Mouse (Mus musculus) intestine, embryonic 14.5 days (tissue): Measurements from ENCODE around the gene Dohh. TPM values are rescaled to one million over a fixed set of nuclear protein-coding genes. Genes with fewer than 3 reads are reported as not detected.
A peak's percentile ranks its signal among the peaks of the same experiment; 100 is the strongest.

Experiments used
- ATAC-seq: fragments of 200-750 bp; cut with Nextera tagmentation; replicated peaks from 2 replicates; pipeline ENCODE4 v1.8.0; 2017; ENCODE audit warnings: low read depth, moderate number of reproducible peaks, moderate TSS enrichment, moderate library complexity; ENCODE audit not compliant: low FRiP score, low TSS enrichment
- DNase-seq: peaks from one replicate; pipeline ENCODE4 v3.0.0-alpha.2; 2018; ENCODE audit warnings: low spot score
- H3K27ac ChIP-seq: fragments of 300-500 bp; sonication (generic); 2 replicates; pipeline ENCODE4 v1.5.1; 2014; ENCODE audit warnings: low read depth, mild to moderate bottlenecking, control low read depth
- H3K27me3 ChIP-seq: fragments of 300-500 bp; sonication (generic); replicated peaks from 2 replicates; pipeline ENCODE4 v1.6.1; 2014; ENCODE audit warnings: low read length, control low read depth; ENCODE audit not compliant: control insufficient read depth, insufficient read depth
- H3K36me3 ChIP-seq: fragments of 300-500 bp; sonication (generic); 2 replicates; pipeline ENCODE4 v1.6.1; 2014; ENCODE audit warnings: low read length, control low read depth; ENCODE audit not compliant: control insufficient read depth, insufficient read depth
- H3K4me1 ChIP-seq: fragments of 300-500 bp; sonication (generic); replicated peaks from 2 replicates; pipeline ENCODE4 v1.6.1; 2014; ENCODE audit warnings: low read length, control low read depth, mixed read lengths; ENCODE audit not compliant: control insufficient read depth, insufficient read depth
- H3K4me2 ChIP-seq: fragments of 300-500 bp; sonication (generic); 2 replicates; pipeline ENCODE4 v1.6.1; 2014; ENCODE audit warnings: low read length
- H3K4me3 ChIP-seq: fragments of 300-500 bp; sonication (generic); 2 replicates; pipeline ENCODE4 v1.5.1; 2014; ENCODE audit warnings: low read depth, low read length, control low read depth, mixed read lengths
- H3K9ac ChIP-seq: fragments of 300-500 bp; sonication (generic); 2 replicates; pipeline ENCODE4 v1.6.1; 2014; ENCODE audit warnings: mild to moderate bottlenecking, low read length
- H3K9me3 ChIP-seq: fragments of 300-500 bp; sonication (generic); 2 replicates; pipeline ENCODE4 v1.6.1; 2016; ENCODE audit warnings: low read length, control low read depth; ENCODE audit not compliant: control insufficient read depth
- WGBS: fragments of 180-500 bp; shearing (Covaris S2); extraction: QIAGEN DNeasy Blood & Tissue Kit; methylation state at CpG from one replicate; pipeline ENCODE4 v1.1.7; 2014; 5-methylcytosine and 5-hydroxymethylcytosine counted together
- polyA plus RNA-seq: library from polyadenylated mRNA; unstranded; fragments of >200 nt; fragmentation: Nextera tagmentation; extraction: Ambion mirVana; gene quantifications from 2 replicates; pipeline ENCODE4 v1.2.1, GENCODE M21; 2014

The Dohh gene
- polyA plus RNA-seq, 1 experiment from 2014 or later, result 70.7 TPM

DNA sequence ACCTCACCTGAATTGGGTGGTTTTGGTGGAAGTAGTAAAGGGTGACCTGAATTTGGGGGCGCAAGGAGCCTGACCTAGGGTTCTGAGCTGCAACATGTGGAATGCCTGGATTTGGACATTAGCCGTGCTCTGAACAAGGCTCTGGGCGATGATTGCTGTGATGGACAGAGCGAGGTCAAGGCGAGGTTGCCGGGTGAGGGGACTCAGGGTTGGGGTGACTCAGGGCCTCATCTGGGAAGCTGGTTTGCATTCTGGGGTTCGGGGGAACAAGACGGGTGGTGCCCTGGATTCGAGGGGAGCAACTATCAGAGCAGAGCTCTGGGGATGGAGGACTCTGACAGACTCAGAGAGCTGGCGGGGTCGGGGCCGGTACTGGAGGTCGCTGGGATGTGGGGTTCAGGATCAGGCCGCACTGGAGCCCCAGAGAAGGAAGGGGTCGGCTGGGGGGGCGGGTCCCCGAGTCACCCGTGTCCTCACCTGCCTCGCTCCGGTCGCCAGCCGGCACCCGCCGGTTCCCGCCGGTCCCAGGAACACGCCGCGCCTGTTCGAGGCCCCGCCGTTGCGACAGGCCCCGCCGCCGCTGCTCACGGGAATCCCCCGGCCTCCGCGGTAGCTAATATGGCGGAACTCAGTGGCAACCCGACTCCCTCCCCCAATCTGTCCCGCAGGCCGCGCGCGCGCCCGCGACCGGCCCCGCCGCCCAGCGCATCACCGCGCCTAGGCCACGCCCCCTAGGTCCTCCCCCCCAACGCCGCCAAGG, 6.3 kb upstream of the Dohh start, which contains the start of gene Fzr1:
TSS of gene Fzr1 (minus strand) at position 724 of the 760 bp plus-strand sequence.
- no peaks in the 10 kb centered on the region for H3K27me3 ChIP-seq

DNA sequence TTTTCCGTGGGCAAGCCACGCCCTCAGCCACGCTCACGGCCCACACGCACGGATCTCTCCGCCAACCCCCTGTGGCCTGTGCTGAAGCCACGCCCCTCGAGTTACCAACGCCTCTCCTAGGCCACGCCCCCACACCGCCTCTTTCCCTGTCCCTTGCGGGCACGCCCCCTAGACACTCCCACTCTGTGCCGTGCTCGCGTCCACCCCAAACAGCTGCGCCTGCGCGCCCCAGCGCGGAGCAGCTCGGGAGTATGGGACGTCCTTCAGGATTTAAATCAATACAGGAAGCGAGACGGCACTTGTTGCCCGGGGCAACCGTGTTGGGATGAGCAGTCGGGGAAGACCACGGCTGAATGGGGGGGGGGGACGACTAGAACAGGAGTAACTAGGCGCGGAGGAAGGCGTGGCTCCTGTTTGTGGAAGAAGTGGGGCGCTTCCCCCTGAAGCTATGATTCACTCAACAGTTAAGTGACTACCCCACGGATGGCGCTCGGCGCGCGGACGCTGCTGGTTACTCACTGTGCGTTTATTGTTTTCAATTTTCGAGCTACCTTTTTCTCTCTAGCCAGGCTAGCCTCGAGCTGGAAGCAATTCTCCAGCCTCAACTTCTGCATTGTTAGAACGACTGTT, 5.6 kb upstream of the Dohh start:
- Histone ChIP-seq H3K9ac (peak overlapping the region; percentile 85), H3K4me1 (peaks cover 15% of the 10 kb centered on the region), H3K27me3 (no peaks in the 10 kb centered on the region), H3K36me3 (peaks cover 19% of the 10 kb centered on the region), H3K4me2 (peak overlapping the region; percentile 58), H3K27ac (peak overlapping the region; percentile 81), H3K4me3 (peak overlapping the region; percentile 71), H3K9me3 (no peaks in the 10 kb centered on the region)
- under 1% methylated on average over 46 of the region's 46 CpGs for WGBS
- ATAC-seq (peak; percentile 92), DNase-seq (peak; percentile 100)

More for the DNA sequence above, 6.3 kb upstream of the Dohh start, which contains the start of gene Fzr1:
- H3K4me2 ChIP-seq, result peak within 1 kb of the TSS; percentile 86
- ATAC-seq, result peak; percentile 64
- peak within 1 kb of the TSS; percentile 81 for H3K27ac ChIP-seq
- no peaks in the 10 kb centered on the region for H3K9me3 ChIP-seq
- under 1% methylated on average over 56 of the region's 59 CpGs for WGBS
- peak within 1 kb of the TSS; percentile 85 for H3K9ac ChIP-seq
- H3K4me3 ChIP-seq, result peak within 1 kb of the TSS; percentile 71
- peaks cover 26% of the 10 kb centered on the region for H3K36me3 ChIP-seq
- peaks cover 15% of the 10 kb centered on the region for H3K4me1 ChIP-seq
- DNase-seq, result peak; percentile 55

- no peaks in the 10 kb centered on the region for H3K27me3 ChIP-seq
- WGBS, result 56% methylated on average over 3 of the region's 3 CpGs
- DNase-seq (no peak), ATAC-seq (no peak)
- peaks cover 15% of the 10 kb centered on the region for H3K4me1 ChIP-seq
- H3K4me3 ChIP-seq, result peak overlapping the region; percentile 71
- peak overlapping the region; percentile 81 for H3K27ac ChIP-seq
- H3K9ac ChIP-seq, result peak overlapping the region; percentile 53
- H3K9me3 ChIP-seq, result no peaks in the 10 kb centered on the region
- peaks cover 14% of the 10 kb centered on the region for H3K36me3 ChIP-seq
- H3K4me2 ChIP-seq, result peak overlapping the region; percentile 58
These were observed 5.1 kb upstream of the Dohh start for GRCm38 (mm10) chr10:81379183-81379553.

DNA sequence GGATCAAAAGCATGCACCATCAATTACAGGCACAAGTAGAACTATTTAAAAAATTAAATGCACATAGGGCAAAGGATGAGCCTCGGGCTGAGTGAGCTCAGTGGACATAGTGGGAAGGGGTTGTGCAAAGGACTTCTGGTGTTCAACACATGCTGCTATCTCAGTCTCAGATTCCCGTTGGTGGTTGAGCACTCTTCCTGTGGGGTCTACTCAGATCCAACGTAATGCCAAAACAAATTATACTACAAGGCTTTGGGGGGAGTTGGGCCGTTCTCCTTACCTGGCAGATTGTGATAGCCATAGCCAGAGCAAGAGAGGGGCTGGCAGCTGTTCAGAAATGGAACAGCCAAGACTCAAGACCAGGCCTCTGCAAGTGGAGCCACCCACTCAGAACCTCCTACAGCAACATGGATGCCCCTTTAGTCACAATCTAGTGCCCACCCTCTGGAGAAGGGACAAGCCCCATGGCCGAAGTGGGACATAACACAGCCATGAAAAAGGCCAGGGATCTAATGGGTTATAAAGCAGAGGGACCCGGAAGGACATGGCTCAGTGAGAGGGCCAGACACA, 4.3 kb upstream of the Dohh start:
- WGBS, result 86% methylated on average over 6 of the region's 6 CpGs
- no peak overlapping the region for H3K4me3 ChIP-seq
- ATAC-seq, result no peak

GRCm38 (mm10) chr10:81382039-81382438, 2.2 kb upstream of the Dohh start:
- H3K4me3 ChIP-seq, result no peak overlapping the region
- no peak for ATAC-seq
- peaks cover 16% of the 10 kb centered on the region for H3K4me1 ChIP-seq
- peak; percentile 58 for DNase-seq
- no peaks in the 10 kb centered on the region for H3K27me3 ChIP-seq
- H3K9ac ChIP-seq, result no peak overlapping the region
- no peak overlapping the region for H3K27ac ChIP-seq
- H3K4me2 ChIP-seq, result no peak overlapping the region
- H3K36me3 ChIP-seq, result peaks cover 12% of the 10 kb centered on the region
- 68% methylated on average over 5 of the region's 5 CpGs for WGBS
- H3K9me3 ChIP-seq, result no peaks in the 10 kb centered on the region

More for the DNA sequence above, 4.3 kb upstream of the Dohh start:
- no peaks in the 10 kb centered on the region for H3K27me3 ChIP-seq
- H3K4me2 ChIP-seq, result no peak overlapping the region
- no peak overlapping the region for H3K27ac ChIP-seq
- peaks cover 8% of the 10 kb centered on the region for H3K36me3 ChIP-seq
- no peaks in the 10 kb centered on the region for H3K9me3 ChIP-seq
- peaks cover 16% of the 10 kb centered on the region for H3K4me1 ChIP-seq
- H3K9ac ChIP-seq, result no peak overlapping the region
- DNase-seq, result no peak

GRCm38 (mm10) chr10:81384605-81384982, 366 bp downstream of the Dohh start:
- no peaks in the 10 kb centered on the region for H3K9me3 ChIP-seq
- peak overlapping the region; percentile 96 for H3K4me2 ChIP-seq
- peak overlapping the region; percentile 85 for H3K27ac ChIP-seq
- H3K36me3 ChIP-seq, result peaks cover 32% of the 10 kb centered on the region
- peak; percentile 12; the same call in 1 of the 2 replicates for ATAC-seq
- WGBS, result under 1% methylated on average over 19 of the region's 19 CpGs
- no peaks in the 10 kb centered on the region for H3K27me3 ChIP-seq
- H3K9ac ChIP-seq, result peak overlapping the region; percentile 87
- peaks cover 14% of the 10 kb centered on the region for H3K4me1 ChIP-seq
- peak overlapping the region; percentile 97 for H3K4me3 ChIP-seq
- DNase-seq, result no peak

GRCm38 (mm10) chr10:81385603-81386306, 1.5 kb downstream of the Dohh start:
- DNase-seq (no peak), ATAC-seq (no peak)
- peak overlapping the region; percentile 96 for H3K4me2 ChIP-seq
- 0 out of 2 replicates have a peak overlapping the region, but pooled peaks have one; percentile 87 for H3K9ac ChIP-seq
- H3K36me3 ChIP-seq, result peaks cover 32% of the 10 kb centered on the region
- no peaks in the 10 kb centered on the region for H3K27me3 ChIP-seq
- WGBS, result 70% methylated on average over 22 of the region's 22 CpGs
- no peak overlapping the region for H3K27ac ChIP-seq
- peaks cover 14% of the 10 kb centered on the region for H3K4me1 ChIP-seq
- H3K4me3 ChIP-seq, result 0 out of 2 replicates have a peak overlapping the region, but pooled peaks have one; percentile 97
- H3K9me3 ChIP-seq, result no peaks in the 10 kb centered on the region

DNA sequence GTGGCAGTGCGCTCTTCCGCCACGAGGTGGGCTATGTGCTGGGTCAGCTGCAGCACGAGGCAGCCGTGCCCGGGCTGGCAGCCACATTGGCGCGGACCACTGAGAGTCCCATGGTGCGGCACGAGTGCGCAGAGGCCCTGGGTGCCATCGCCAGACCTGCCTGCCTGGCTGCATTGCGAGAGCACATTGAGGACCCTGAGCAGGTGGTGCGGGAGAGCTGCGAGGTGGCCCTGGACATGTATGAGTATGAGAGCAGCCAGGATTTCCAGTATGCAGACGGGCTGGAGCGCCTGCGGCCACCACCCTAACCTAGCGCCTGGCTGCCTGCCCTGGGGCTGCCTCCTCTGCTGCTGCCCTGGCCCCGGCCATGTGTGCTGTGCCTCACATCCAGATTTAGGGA, 3.5 kb downstream of the Dohh start:
- H3K36me3 ChIP-seq, result peaks cover 32% of the 10 kb centered on the region
- H3K4me1 ChIP-seq, result peaks cover 18% of the 10 kb centered on the region
- no peaks in the 10 kb centered on the region for H3K27me3 ChIP-seq
- H3K27ac ChIP-seq, result no peak overlapping the region
- no peaks in the 10 kb centered on the region for H3K9me3 ChIP-seq
- no peak overlapping the region for H3K4me3 ChIP-seq
- 94% methylated on average over 20 of the region's 20 CpGs for WGBS
- no peak overlapping the region for H3K4me2 ChIP-seq
- H3K9ac ChIP-seq, result no peak overlapping the region
- ATAC-seq (no peak), DNase-seq (no peak)
